Mouse (Mus musculus): ENCODE data around the gene Gm17662. TPM values are rescaled to one million over a fixed set of nuclear protein-coding genes. Genes with fewer than 3 reads are reported as not detected.

Gene Gm17662
- not detected in 2 replicates for polyA plus RNA-seq (2016; fragmentation: Nextera tagmentation; extraction: Ambion mirVana)

DNA sequence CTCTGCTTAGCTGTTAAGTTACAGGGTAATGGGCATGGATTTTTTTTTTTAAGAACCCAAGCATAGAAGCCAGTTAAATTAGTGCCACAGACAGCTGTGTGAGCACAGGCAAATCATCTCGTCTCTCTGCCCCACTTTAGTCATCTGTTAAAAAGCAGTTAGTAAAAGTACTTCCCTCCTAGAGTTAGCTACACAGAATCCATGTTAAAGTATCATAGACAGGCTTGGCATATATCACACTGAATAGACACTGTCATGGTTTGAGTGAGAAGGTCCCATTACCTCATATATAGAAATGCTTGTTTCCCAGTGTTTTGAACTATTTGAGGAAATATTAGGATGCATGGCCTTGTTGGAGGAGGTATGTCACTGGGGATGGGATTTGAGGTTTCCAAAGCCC lies at the start of gene Gm17662:
Gene Gm17662, plus strand, starts transcription at position 301 of the 400 bp plus-strand sequence.
- Histone ChIP-seq H3K9me3 (replicated peaks) (no peaks in the 10 kb centered on the region), H3K27ac (replicated peaks) (no peak within 1 kb of the TSS), H3K4me3 (no peak within 1 kb of the TSS), H3K27me3 (ENCODE audit: low read depth, poor library complexity, severe bottlenecking) (no peaks in the 10 kb centered on the region), H3K36me3 (no peaks in the 10 kb centered on the region), H3K4me1 (no peaks in the 10 kb centered on the region)
- WGBS = 79% methylated on average over 1 of the region's 1 CpGs
- DNase-seq (ENCODE audit: low spot score) = no peak

- Histone ChIP-seq H3K27me3 (ENCODE audit: low read depth, poor library complexity, severe bottlenecking) (no peaks in the 10 kb centered on the region), H3K4me1 (peaks cover 19% of the 10 kb centered on the region), H3K27ac (replicated peaks) (no peak overlapping the region), H3K36me3 (no peaks in the 10 kb centered on the region), H3K9me3 (replicated peaks) (no peaks in the 10 kb centered on the region), H3K4me3 (no peak overlapping the region)
- DNase-seq (ENCODE audit: low spot score) = no peak
- 74% methylated on average over 10 of the region's 10 CpGs for WGBS
These were observed 46.3 kb upstream of the Gm17662 start for GRCm38 (mm10) chr4:104810710-104811286.

- no peak overlapping the region for H3K4me3 ChIP-seq
- no peaks in the 10 kb centered on the region for H3K9me3 ChIP-seq (replicated peaks)
- H3K27ac ChIP-seq (replicated peaks) = no peak overlapping the region
- peaks cover 19% of the 10 kb centered on the region for H3K4me1 ChIP-seq
- DNase-seq (ENCODE audit: low spot score) = no peak
- H3K27me3 ChIP-seq (ENCODE audit: low read depth, poor library complexity, severe bottlenecking) = no peaks in the 10 kb centered on the region
- 85% methylated on average over 2 of the region's 2 CpGs for WGBS
- H3K36me3 ChIP-seq = no peaks in the 10 kb centered on the region
These were observed 43.5 kb upstream of the Gm17662 start for GRCm38 (mm10) chr4:104813617-104814016.

GRCm38 (mm10) chr4:104816519-104817232 lies 40.5 kb upstream of the Gm17662 start:
- H3K36me3 ChIP-seq = no peaks in the 10 kb centered on the region
- H3K9me3 ChIP-seq (replicated peaks) = no peaks in the 10 kb centered on the region
- WGBS = 88% methylated on average over 4 of the region's 4 CpGs
- H3K4me3 ChIP-seq = no peak overlapping the region
- H3K4me1 ChIP-seq = peaks cover 4% of the 10 kb centered on the region; the same call in 1 of the 2 replicates
- H3K27me3 ChIP-seq (ENCODE audit: low read depth, poor library complexity, severe bottlenecking) = no peaks in the 10 kb centered on the region
- no peak for DNase-seq (ENCODE audit: low spot score)
- no peak overlapping the region for H3K27ac ChIP-seq (replicated peaks)

DNA sequence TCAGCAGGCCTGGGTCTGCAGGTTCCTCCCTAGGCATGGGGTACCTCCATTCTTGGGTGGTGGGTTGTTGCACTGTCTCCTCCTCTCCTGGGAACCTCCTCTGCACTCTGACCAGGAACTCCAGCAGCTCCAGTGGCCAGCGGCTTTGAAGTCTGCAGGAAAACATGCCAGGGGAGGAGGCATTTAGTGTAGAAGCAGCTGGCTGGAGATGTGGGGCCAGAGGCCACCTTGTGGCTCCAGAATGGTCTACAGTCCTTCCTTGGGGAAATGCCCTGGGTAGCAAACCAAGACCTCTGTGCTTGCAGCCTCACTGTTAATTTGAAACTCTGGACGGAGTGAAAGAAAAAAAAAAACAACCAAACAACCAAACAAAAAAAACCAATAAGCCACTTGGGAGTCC lies 39.6 kb upstream of the Gm17662 start:
- no peaks in the 10 kb centered on the region for H3K9me3 ChIP-seq (replicated peaks)
- no peak overlapping the region for H3K27ac ChIP-seq (replicated peaks)
- H3K27me3 ChIP-seq (ENCODE audit: low read depth, poor library complexity, severe bottlenecking) = no peaks in the 10 kb centered on the region
- H3K4me3 ChIP-seq = no peak overlapping the region
- H3K36me3 ChIP-seq = no peaks in the 10 kb centered on the region
- no peak for DNase-seq (ENCODE audit: low spot score)
- H3K4me1 ChIP-seq = peaks cover 4% of the 10 kb centered on the region; the same call in 1 of the 2 replicates
- WGBS = 52% methylated on average over 2 of the region's 2 CpGs

DNA sequence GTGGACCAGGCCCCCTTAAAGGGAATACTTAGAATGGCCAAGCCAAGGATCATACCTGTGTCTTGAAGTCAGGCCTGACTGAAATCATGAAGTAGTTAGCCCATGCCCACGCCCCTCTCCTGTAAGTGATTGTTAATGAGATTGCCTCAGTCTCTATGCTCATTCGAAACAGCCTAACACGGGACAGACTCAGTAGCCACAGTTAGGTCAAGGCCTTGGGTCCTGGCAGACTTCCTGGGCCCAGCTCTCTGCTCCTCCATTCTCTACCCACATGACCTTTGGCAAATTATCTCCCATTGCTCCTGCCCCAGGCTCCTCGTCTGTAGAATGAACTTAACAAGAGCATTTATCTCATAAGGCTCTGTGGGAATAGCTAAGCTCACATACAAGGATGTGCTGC lies 38.1 kb upstream of the Gm17662 start:
- no peaks in the 10 kb centered on the region for H3K36me3 ChIP-seq
- WGBS = 74% methylated on average over 4 of the region's 4 CpGs
- H3K9me3 ChIP-seq (replicated peaks) = no peaks in the 10 kb centered on the region
- H3K27me3 ChIP-seq (ENCODE audit: low read depth, poor library complexity, severe bottlenecking) = no peaks in the 10 kb centered on the region
- no peak overlapping the region for H3K4me3 ChIP-seq
- H3K27ac ChIP-seq (replicated peaks) = no peak overlapping the region
- no peak for DNase-seq (ENCODE audit: low spot score)
- H3K4me1 ChIP-seq = peaks cover 4% of the 10 kb centered on the region; the same call in 1 of the 2 replicates

- 80% methylated on average over 4 of the region's 4 CpGs for WGBS
- Histone ChIP-seq H3K4me3 (no peak overlapping the region), H3K36me3 (no peaks in the 10 kb centered on the region), H3K27ac (replicated peaks) (no peak overlapping the region), H3K27me3 (ENCODE audit: low read depth, poor library complexity, severe bottlenecking) (no peaks in the 10 kb centered on the region), H3K4me1 (peaks cover 4% of the 10 kb centered on the region; the same call in 1 of the 2 replicates), H3K9me3 (replicated peaks) (no peaks in the 10 kb centered on the region)
- no peak for DNase-seq (ENCODE audit: low spot score)
These were observed 37.2 kb upstream of the Gm17662 start for GRCm38 (mm10) chr4:104819891-104820290.

GRCm38 (mm10) chr4:104823597-104824101 lies 33.5 kb upstream of the Gm17662 start:
- Histone ChIP-seq H3K4me1 (peaks cover 4% of the 10 kb centered on the region; the same call in 1 of the 2 replicates), H3K27me3 (ENCODE audit: low read depth, poor library complexity, severe bottlenecking) (no peaks in the 10 kb centered on the region), H3K36me3 (no peaks in the 10 kb centered on the region), H3K9me3 (replicated peaks) (no peaks in the 10 kb centered on the region), H3K4me3 (no peak overlapping the region), H3K27ac (replicated peaks) (no peak overlapping the region)
- 85% methylated on average over 4 of the region's 4 CpGs for WGBS
- DNase-seq (ENCODE audit: low spot score) = no peak

DNA sequence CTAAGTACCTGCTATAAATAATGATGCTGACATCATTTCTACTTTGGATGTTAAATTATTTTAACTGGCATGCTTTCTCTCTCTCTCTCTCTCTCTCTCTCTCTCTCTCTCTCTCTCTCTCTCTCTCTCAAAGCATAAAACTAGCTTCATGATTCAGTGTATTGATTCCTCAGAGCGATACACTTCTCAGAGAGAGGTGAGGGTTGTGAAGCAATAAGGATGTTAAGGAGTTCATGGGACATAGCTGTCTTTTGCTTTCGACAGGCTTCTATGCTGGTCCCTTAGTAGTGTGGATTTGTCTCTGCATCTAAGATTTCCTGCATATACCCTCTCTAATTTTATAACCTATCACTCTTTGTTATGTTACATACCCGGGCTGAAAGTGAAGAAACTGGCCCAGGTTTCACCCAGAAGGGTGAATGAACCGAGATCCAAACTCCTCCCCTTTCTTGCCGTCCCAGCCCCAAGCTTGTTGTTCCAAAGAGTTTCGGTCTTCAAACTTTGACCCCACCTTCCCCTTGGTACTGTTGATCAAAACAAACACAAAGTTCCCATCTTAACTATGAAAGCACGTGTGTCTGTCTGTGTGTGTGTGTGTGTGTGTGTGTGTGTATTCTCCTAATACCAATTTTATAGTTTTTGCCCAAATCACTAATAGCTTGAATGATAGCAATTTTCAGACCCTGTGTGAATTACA lies 32.6 kb upstream of the Gm17662 start:
- DNase-seq (ENCODE audit: low spot score) = no peak
- no peaks in the 10 kb centered on the region for H3K36me3 ChIP-seq
- H3K4me3 ChIP-seq = no peak overlapping the region
- H3K27me3 ChIP-seq (ENCODE audit: low read depth, poor library complexity, severe bottlenecking) = no peaks in the 10 kb centered on the region
- no peak overlapping the region for H3K27ac ChIP-seq (replicated peaks)
- H3K9me3 ChIP-seq (replicated peaks) = no peaks in the 10 kb centered on the region
- H3K4me1 ChIP-seq = 0 out of 2 replicates have a peak, but pooled peaks cover 2% of the 10 kb centered on the region
- 77% methylated on average over 7 of the region's 7 CpGs for WGBS

- no peak for DNase-seq (ENCODE audit: low spot score)
- WGBS = 89% methylated on average over 5 of the region's 5 CpGs
- no peaks in the 10 kb centered on the region for H3K4me1 ChIP-seq
These were observed 28.2 kb upstream of the Gm17662 start for GRCm38 (mm10) chr4:104828939-104829338.

GRCm38 (mm10) chr4:104835096-104835495 lies 22.0 kb upstream of the Gm17662 start:
- H3K4me3 ChIP-seq = no peak overlapping the region
- no peaks in the 10 kb centered on the region for H3K27me3 ChIP-seq (ENCODE audit: low read depth, poor library complexity, severe bottlenecking)
- H3K36me3 ChIP-seq = no peaks in the 10 kb centered on the region
- DNase-seq (ENCODE audit: low spot score) = peak; percentile 50
- peak overlapping the region; percentile 61; the same call in 1 of the 2 replicates for H3K27ac ChIP-seq (replicated peaks)
- no peaks in the 10 kb centered on the region for H3K9me3 ChIP-seq (replicated peaks)
- WGBS = 17% methylated on average over 5 of the region's 5 CpGs
- peaks cover 17% of the 10 kb centered on the region for H3K4me1 ChIP-seq

More at GRCm38 (mm10) chr4:104828939-104829338, 28.2 kb upstream of the Gm17662 start:
- Histone ChIP-seq H3K9me3 (replicated peaks) (no peaks in the 10 kb centered on the region), H3K4me3 (no peak overlapping the region), H3K36me3 (no peaks in the 10 kb centered on the region), H3K27ac (replicated peaks) (no peak overlapping the region), H3K27me3 (ENCODE audit: low read depth, poor library complexity, severe bottlenecking) (no peaks in the 10 kb centered on the region)

DNA sequence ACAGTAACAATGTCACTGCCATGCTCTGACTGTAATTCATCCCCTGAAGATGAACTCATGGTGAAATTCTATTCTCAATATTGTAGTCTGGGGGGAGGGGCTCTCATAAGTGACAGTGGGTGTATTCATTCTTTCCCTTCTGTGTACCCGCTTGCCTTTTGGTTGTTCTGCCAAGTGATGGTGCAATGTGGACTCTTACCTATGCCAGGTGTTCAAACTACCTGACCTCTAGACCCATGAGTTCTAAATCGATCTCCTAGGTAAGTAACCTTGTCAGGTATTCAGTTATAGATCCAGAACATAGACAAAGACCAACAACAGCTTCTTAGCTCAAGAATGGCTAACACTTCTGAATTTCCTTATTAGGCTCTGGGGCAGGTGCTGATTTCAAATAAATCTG lies 18.8 kb upstream of the Gm17662 start:
- Histone ChIP-seq H3K27me3 (ENCODE audit: low read depth, poor library complexity, severe bottlenecking) (no peaks in the 10 kb centered on the region), H3K4me3 (no peak overlapping the region)
- WGBS = 86% methylated on average over 2 of the region's 2 CpGs

More for the DNA sequence above, 18.8 kb upstream of the Gm17662 start:
- Histone ChIP-seq H3K36me3 (no peaks in the 10 kb centered on the region), H3K27ac (replicated peaks) (no peak overlapping the region), H3K4me1 (peaks cover 23% of the 10 kb centered on the region), H3K9me3 (replicated peaks) (no peaks in the 10 kb centered on the region)
- no peak for DNase-seq (ENCODE audit: low spot score)

Data from midbrain, embryonic 10.5 days (tissue).